Mouse (Mus musculus) kidney, adult 2 months (tissue): ENCODE results near the gene Gm39653.

Experiments
- CTCF ChIP-seq: fragments of 200-500 bp; conservative IDR thresholded peaks from 2 replicates; pipeline ENCODE4 v1.5.1; 2011; ENCODE audit warnings: low read depth, mild to moderate bottlenecking, control low read depth, low read length, moderate library complexity, mixed read lengths; ENCODE audit not compliant: insufficient read depth, insufficient read length
- POLR2A ChIP-seq: fragments of 200-500 bp; IDR thresholded peaks from one replicate; pipeline ENCODE4 v1.6.1; 2011; ENCODE audit warnings: low read depth, low read length, control low read depth

DNA sequence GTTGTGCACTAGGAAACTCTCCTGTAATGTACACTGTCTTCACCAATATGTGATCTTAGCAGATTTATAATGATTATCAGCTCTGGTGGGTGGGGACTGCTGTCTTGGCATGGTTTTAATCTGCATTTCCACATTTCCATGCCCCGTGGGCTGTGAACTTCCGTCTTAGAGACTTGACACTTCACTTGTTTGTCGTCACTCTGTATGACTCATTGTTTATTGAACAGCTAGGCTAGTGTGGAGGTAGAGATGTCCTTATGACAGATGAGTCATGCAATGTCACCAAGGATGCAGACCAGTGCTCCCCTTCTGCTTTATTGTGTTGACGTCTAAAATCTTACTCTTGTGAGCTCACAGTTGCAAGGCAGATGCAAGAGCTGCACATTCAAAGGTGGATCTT, 48.7 kb upstream of the Gm39653 start:
- TF ChIP-seq CTCF: no peak
- no peak for TF ChIP-seq POLR2A
